Mouse (Mus musculus): ENCODE results near the gene Asic1. TPM values are rescaled to one million over a fixed set of nuclear protein-coding genes. Genes with fewer than 3 reads are reported as not detected.

Asic1 gene
- polyA plus RNA-seq, 1 experiment from 2014 or later, result 2.1 TPM

- H3K4me1 ChIP-seq (ENCODE audit: control insufficient read depth, insufficient read depth, low read length), result peaks cover 6% of the 10 kb centered on the region
- no peak overlapping the region for H3K9ac ChIP-seq (ENCODE audit: low read depth, low read length)
- H3K4me2 ChIP-seq, result no peak overlapping the region
- no peak overlapping the region for H3K4me3 ChIP-seq (ENCODE audit: low read depth, low read length)
- H3K9me3 ChIP-seq (replicated peaks; ENCODE audit: control insufficient read depth, low read length), result no peaks in the 10 kb centered on the region; the same call in 1 of the 2 replicates
- H3K36me3 ChIP-seq (ENCODE audit: control insufficient read depth, insufficient read depth, low read length), result peaks cover 19% of the 10 kb centered on the region
- 93% methylated on average over 3 of the region's 4 CpGs for WGBS (ENCODE audit: insufficient replicate concordance)
- H3K27ac ChIP-seq (ENCODE audit: low read depth, low read length), result no peak overlapping the region
- ATAC-seq (replicated peaks; ENCODE audit: insufficient number of reproducible peaks, low FRiP score, low TSS enrichment), result no peak
- no peaks in the 10 kb centered on the region for H3K27me3 ChIP-seq (ENCODE audit: control insufficient read depth, insufficient read depth, low read length)
Observed at GRCm38 (mm10) chr15:99729056-99729783, 59.1 kb downstream of the Asic1 start.

- 87% methylated on average over 2 of the region's 2 CpGs for WGBS (ENCODE audit: insufficient replicate concordance)
- H3K9ac ChIP-seq (ENCODE audit: low read depth, low read length), result no peak overlapping the region
- no peaks in the 10 kb centered on the region; the same call in 1 of the 2 replicates for H3K9me3 ChIP-seq (replicated peaks; ENCODE audit: control insufficient read depth, low read length)
- H3K36me3 ChIP-seq (ENCODE audit: control insufficient read depth, insufficient read depth, low read length), result peaks cover 19% of the 10 kb centered on the region
- no peak overlapping the region for H3K4me3 ChIP-seq (ENCODE audit: low read depth, low read length)
- ATAC-seq (replicated peaks; ENCODE audit: insufficient number of reproducible peaks, low FRiP score, low TSS enrichment), result no peak
- no peak overlapping the region for H3K27ac ChIP-seq (ENCODE audit: low read depth, low read length)
- no peak overlapping the region for H3K4me2 ChIP-seq
- no peaks in the 10 kb centered on the region for H3K27me3 ChIP-seq (ENCODE audit: control insufficient read depth, insufficient read depth, low read length)
- H3K4me1 ChIP-seq (ENCODE audit: control insufficient read depth, insufficient read depth, low read length), result peaks cover 4% of the 10 kb centered on the region
Observed at GRCm38 (mm10) chr15:99731167-99731566, 61.0 kb downstream of the Asic1 start.

DNA sequence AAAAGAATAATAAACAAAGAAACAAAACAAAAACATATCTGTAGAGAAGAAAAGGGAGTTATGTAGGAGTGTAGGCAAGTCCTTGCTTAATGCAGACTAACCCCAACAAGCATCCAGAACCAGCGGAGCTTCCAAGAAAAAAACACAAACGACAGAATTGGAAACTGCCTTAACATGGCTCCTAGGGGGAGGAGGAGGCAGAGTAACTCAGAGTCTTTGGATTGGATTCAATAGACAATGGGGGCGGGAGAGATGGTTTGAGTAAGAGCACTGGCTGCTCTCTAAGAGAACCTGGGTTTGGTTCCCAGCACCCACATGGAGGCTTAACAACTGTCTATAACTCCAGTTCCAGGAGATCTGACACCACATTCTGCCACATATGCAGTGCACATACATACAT, 61.5 kb downstream of the Asic1 start:
- Histone ChIP-seq H3K9me3 (replicated peaks; ENCODE audit: control insufficient read depth, low read length) (no peaks in the 10 kb centered on the region; the same call in 1 of the 2 replicates), H3K4me2 (no peak overlapping the region), H3K36me3 (ENCODE audit: control insufficient read depth, insufficient read depth, low read length) (peaks cover 19% of the 10 kb centered on the region), H3K9ac (ENCODE audit: low read depth, low read length) (no peak overlapping the region), H3K4me1 (ENCODE audit: control insufficient read depth, insufficient read depth, low read length) (peaks cover 1% of the 10 kb centered on the region), H3K27me3 (ENCODE audit: control insufficient read depth, insufficient read depth, low read length) (no peaks in the 10 kb centered on the region), H3K27ac (ENCODE audit: low read depth, low read length) (no peak overlapping the region), H3K4me3 (ENCODE audit: low read depth, low read length) (no peak overlapping the region)
- no peak for ATAC-seq (replicated peaks; ENCODE audit: insufficient number of reproducible peaks, low FRiP score, low TSS enrichment)
- WGBS (ENCODE audit: insufficient replicate concordance), result 88% methylated on average over 3 of the region's 3 CpGs

- H3K36me3 ChIP-seq (ENCODE audit: control insufficient read depth, insufficient read depth, low read length), result peaks cover 15% of the 10 kb centered on the region
- H3K27ac ChIP-seq (ENCODE audit: low read depth, low read length), result no peak overlapping the region
- 90% methylated on average over 5 of the region's 5 CpGs for WGBS (ENCODE audit: insufficient replicate concordance)
- H3K4me2 ChIP-seq, result no peak overlapping the region
- H3K9ac ChIP-seq (ENCODE audit: low read depth, low read length), result no peak overlapping the region
- H3K9me3 ChIP-seq (replicated peaks; ENCODE audit: control insufficient read depth, low read length), result no peaks in the 10 kb centered on the region; the same call in 1 of the 2 replicates
- no peak overlapping the region for H3K4me3 ChIP-seq (ENCODE audit: low read depth, low read length)
- H3K4me1 ChIP-seq (ENCODE audit: control insufficient read depth, insufficient read depth, low read length), result no peaks in the 10 kb centered on the region
- no peak for ATAC-seq (replicated peaks; ENCODE audit: insufficient number of reproducible peaks, low FRiP score, low TSS enrichment)
- no peaks in the 10 kb centered on the region for H3K27me3 ChIP-seq (ENCODE audit: control insufficient read depth, insufficient read depth, low read length)
Observed at GRCm38 (mm10) chr15:99733186-99733585, 63.0 kb downstream of the Asic1 start.

- Histone ChIP-seq H3K9me3 (replicated peaks; ENCODE audit: control insufficient read depth, low read length) (no peaks in the 10 kb centered on the region), H3K27ac (ENCODE audit: low read depth, low read length) (no peak overlapping the region), H3K4me1 (ENCODE audit: control insufficient read depth, insufficient read depth, low read length) (no peaks in the 10 kb centered on the region), H3K4me3 (ENCODE audit: low read depth, low read length) (no peak overlapping the region), H3K36me3 (ENCODE audit: control insufficient read depth, insufficient read depth, low read length) (peaks cover 15% of the 10 kb centered on the region), H3K9ac (ENCODE audit: low read depth, low read length) (no peak overlapping the region), H3K27me3 (ENCODE audit: control insufficient read depth, insufficient read depth, low read length) (no peaks in the 10 kb centered on the region), H3K4me2 (no peak overlapping the region)
- ATAC-seq (replicated peaks; ENCODE audit: insufficient number of reproducible peaks, low FRiP score, low TSS enrichment), result no peak
- 89% methylated on average over 2 of the region's 2 CpGs for WGBS (ENCODE audit: insufficient replicate concordance)
Observed at GRCm38 (mm10) chr15:99735631-99736030, 65.5 kb downstream of the Asic1 start.

- Histone ChIP-seq H3K27me3 (ENCODE audit: control insufficient read depth, insufficient read depth, low read length) (no peaks in the 10 kb centered on the region), H3K4me3 (ENCODE audit: low read depth, low read length) (no peak overlapping the region), H3K27ac (ENCODE audit: low read depth, low read length) (no peak overlapping the region), H3K4me2 (no peak overlapping the region), H3K36me3 (ENCODE audit: control insufficient read depth, insufficient read depth, low read length) (peaks cover 16% of the 10 kb centered on the region), H3K9me3 (replicated peaks; ENCODE audit: control insufficient read depth, low read length) (no peaks in the 10 kb centered on the region), H3K9ac (ENCODE audit: low read depth, low read length) (no peak overlapping the region), H3K4me1 (ENCODE audit: control insufficient read depth, insufficient read depth, low read length) (no peaks in the 10 kb centered on the region)
- no peak for ATAC-seq (replicated peaks; ENCODE audit: insufficient number of reproducible peaks, low FRiP score, low TSS enrichment)
- 85% methylated on average over 11 of the region's 11 CpGs for WGBS (ENCODE audit: insufficient replicate concordance)
Observed at GRCm38 (mm10) chr15:99736675-99737074, 66.5 kb downstream of the Asic1 start.

DNA sequence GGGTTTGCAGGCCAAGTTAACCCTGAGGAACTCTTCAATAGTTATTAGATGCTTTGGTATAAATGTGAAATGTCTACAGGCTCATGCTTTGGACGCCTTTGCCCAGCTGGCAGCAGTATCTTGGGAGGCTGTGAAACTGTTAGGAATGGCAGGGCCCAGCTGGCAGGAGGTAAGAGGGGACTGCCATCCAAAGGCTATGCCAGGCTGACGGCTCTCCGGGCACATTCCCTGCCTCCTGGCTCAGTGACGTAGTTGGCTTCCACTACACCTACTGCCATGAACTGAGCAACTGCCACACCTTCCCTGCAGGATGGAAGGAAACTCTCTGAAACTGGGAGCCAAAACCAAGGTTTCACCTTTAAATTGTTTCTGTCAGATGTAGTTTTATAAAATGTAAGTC, 70.1 kb downstream of the Asic1 start:
- Histone ChIP-seq H3K9me3 (replicated peaks; ENCODE audit: control insufficient read depth, low read length) (no peaks in the 10 kb centered on the region), H3K4me1 (ENCODE audit: control insufficient read depth, insufficient read depth, low read length) (no peaks in the 10 kb centered on the region), H3K36me3 (ENCODE audit: control insufficient read depth, insufficient read depth, low read length) (peaks cover 13% of the 10 kb centered on the region), H3K4me2 (no peak overlapping the region), H3K27me3 (ENCODE audit: control insufficient read depth, insufficient read depth, low read length) (no peaks in the 10 kb centered on the region), H3K4me3 (ENCODE audit: low read depth, low read length) (no peak overlapping the region), H3K27ac (ENCODE audit: low read depth, low read length) (no peak overlapping the region), H3K9ac (ENCODE audit: low read depth, low read length) (no peak overlapping the region)
- ATAC-seq (replicated peaks; ENCODE audit: insufficient number of reproducible peaks, low FRiP score, low TSS enrichment), result no peak
- WGBS (ENCODE audit: insufficient replicate concordance), result 92% methylated on average over 4 of the region's 4 CpGs
